Mouse (Mus musculus) limb, embryonic 10.5 days (tissue): ENCODE measurements around the gene Ccne1. TPM values are rescaled to one million over a fixed set of nuclear protein-coding genes. Genes with fewer than 3 reads are reported as not detected.

Experiments used
- DNase-seq: peaks from one replicate; pipeline ENCODE4 v3.0.0-alpha.2; 2017; ENCODE audit warnings: low spot score
- H3K27ac ChIP-seq: fragments of 300-500 bp; sonication (generic); 2 replicates; pipeline ENCODE4 v1.5.1; 2016; ENCODE audit warnings: mild to moderate bottlenecking
- H3K27me3 ChIP-seq: fragments of 300-500 bp; sonication (generic); 2 replicates; pipeline ENCODE4 v1.6.1; 2016; ENCODE audit warnings: low read depth, mild to moderate bottlenecking; ENCODE audit not compliant: poor library complexity, severe bottlenecking
- H3K36me3 ChIP-seq: fragments of 300-500 bp; sonication (generic); 2 replicates; pipeline ENCODE4 v1.6.1; 2016; ENCODE audit warnings: mild to moderate bottlenecking, moderate library complexity
- H3K4me1 ChIP-seq: fragments of 300-500 bp; sonication (generic); 2 replicates; pipeline ENCODE4 v1.6.1; 2016
- H3K4me3 ChIP-seq: fragments of 300-500 bp; sonication (generic); 2 replicates; pipeline ENCODE4 v1.5.1; 2016; ENCODE audit warnings: mild to moderate bottlenecking, moderate library complexity
- H3K9me3 ChIP-seq: fragments of 300-500 bp; sonication (generic); replicated peaks from 2 replicates; pipeline ENCODE4 v1.6.1; 2016; ENCODE audit warnings: mild to moderate bottlenecking
- WGBS: fragments of 180-500 bp; shearing (Covaris S2); methylation state at CpG from one replicate; pipeline ENCODE4 v1.1.7; 2016; 5-methylcytosine and 5-hydroxymethylcytosine counted together
- polyA plus RNA-seq: library from polyadenylated mRNA; unstranded; fragments of >200 nt; fragmentation: Nextera tagmentation; extraction: Ambion mirVana; gene quantifications from 2 replicates; pipeline ENCODE4 v1.2.1, GENCODE M21; 2016

Gene Ccne1
- polyA plus RNA-seq, 1 experiment from 2014 or later = 158 TPM

DNA sequence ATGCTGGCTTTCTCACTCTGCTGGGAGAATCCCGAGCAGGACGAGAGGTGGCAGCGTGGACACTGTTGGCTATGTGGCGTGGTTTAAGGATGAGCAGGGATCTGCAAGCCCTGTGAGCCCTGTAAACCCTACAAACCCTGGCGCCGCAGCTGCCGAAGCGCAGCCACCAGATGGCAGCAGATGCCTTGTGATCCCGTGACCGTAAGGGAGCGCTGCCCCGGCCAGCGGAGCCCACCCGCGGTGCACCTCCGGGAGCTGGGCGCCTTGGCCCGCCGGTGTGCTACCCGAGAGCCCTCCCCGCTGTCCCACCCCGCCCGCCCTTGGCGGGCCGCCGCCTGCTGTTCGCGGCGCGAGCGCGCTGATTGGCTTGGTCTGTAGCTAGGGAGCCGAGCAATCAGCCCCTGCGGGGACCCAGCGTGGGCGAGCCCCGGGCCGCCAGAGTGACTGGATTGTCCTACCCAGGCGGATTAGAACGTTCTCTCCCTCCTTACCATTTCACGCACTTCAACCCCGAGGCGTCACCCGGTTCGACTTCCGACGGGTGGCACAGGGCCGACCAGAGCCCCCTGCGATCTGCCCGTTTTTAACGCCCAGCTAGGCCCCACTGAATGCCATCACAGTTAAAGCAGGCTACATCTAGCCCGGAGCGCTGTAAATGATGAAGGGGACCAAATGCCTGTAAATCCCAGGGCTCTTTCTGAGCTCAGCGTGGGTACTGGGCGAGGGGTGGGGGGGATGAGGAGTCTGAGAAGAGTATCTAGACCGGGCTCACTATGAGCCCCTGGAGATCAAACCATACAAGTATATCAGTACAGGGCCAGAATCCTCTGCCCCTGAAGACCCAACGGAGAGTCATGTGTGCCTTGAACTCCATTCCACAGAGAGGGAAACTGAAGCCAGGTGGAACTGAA, 46.0 kb downstream of the Ccne1 start:
- H3K36me3 ChIP-seq = no peaks in the 10 kb centered on the region
- no peaks in the 10 kb centered on the region for H3K27me3 ChIP-seq
- 1% methylated on average over 57 of the region's 57 CpGs for WGBS
- peaks cover 14% of the 10 kb centered on the region for H3K4me1 ChIP-seq
- H3K9me3 ChIP-seq = no peaks in the 10 kb centered on the region
- peak overlapping the region; percentile 73 for H3K4me3 ChIP-seq
- DNase-seq = peak; percentile 95
- H3K27ac ChIP-seq = peak overlapping the region; percentile 91

DNA sequence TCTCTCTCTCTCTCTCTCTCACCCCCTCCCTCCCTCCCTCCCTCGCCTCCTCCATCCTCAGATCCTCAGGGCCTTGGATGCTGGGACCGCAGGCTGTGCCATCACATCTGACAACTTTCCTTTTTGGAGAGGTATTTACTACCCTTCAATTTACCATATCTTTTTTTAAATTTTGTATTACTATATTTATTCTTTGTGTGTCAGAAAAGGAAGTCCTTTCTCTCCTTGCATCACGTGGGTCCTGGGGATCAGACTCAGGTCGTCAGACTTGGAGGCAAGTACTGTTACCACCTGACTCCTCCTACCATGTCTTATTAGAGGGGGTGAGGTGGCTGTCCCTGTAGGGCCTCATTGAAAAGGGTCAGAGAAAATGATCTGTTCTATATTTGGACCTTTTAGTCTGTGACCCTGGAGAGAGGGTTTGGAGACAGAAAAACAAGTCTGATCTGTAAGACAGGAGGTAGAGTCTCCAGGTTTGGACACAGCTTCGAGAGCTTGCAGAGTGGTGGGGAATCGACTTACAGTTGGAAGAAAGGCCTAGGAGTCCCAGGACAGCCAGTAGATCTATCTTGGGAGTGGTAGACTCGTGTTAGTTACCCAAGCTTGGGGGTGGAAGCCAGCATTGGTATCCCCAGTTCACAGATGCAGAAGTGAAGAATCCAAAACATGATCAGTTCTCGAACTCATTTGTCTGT, 47.6 kb downstream of the Ccne1 start:
- H3K4me3 ChIP-seq = no peak overlapping the region
- 77% methylated on average over 8 of the region's 8 CpGs for WGBS
- H3K27ac ChIP-seq = no peak overlapping the region
- H3K36me3 ChIP-seq = no peaks in the 10 kb centered on the region
- no peak for DNase-seq
- H3K4me1 ChIP-seq = peaks cover 14% of the 10 kb centered on the region
- no peaks in the 10 kb centered on the region for H3K9me3 ChIP-seq
- no peaks in the 10 kb centered on the region for H3K27me3 ChIP-seq

DNA sequence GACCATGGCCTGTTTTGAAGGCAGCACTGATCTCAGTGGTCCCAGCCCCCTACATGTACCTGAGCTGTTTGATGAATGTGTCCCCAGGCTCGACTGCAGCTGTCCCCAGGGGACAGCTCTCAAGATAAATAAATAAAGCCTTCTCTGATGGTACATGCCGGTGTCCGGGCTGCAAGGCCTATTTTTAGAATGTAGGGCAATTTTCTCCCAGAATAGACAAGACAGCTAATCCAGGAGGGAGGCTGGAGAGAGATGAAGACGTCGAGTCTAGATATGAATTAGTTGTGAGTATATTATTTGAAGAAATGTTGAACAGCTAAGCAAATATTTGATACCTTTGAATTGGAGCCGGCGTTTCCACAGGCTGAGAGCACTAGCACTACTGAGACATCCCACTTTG, 48.2 kb downstream of the Ccne1 start:
- H3K27ac ChIP-seq = no peak overlapping the region
- H3K27me3 ChIP-seq = no peaks in the 10 kb centered on the region
- H3K4me1 ChIP-seq = peaks cover 14% of the 10 kb centered on the region
- no peak overlapping the region for H3K4me3 ChIP-seq
- 69% methylated on average over 7 of the region's 7 CpGs for WGBS
- no peaks in the 10 kb centered on the region for H3K36me3 ChIP-seq
- no peaks in the 10 kb centered on the region for H3K9me3 ChIP-seq
- DNase-seq = no peak

DNA sequence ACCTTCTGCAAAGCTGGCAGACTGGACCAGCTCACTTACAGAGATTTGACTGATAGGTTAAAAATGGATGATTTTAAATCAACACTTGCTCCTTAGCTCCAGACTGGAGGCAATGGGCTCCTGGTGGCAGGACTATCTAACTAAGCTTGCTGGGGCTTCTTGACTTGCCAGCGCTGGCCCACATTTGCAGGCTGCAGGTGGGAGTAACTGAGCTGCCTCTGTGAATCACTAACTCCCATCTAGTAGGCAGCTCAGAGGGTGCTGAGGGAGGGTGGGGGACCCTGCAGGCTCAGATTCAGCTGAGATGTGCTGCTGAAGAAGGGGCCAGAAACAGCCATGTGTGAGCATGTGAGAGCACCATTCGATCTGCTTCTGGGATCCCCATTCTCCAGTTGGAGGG, 51.3 kb downstream of the Ccne1 start:
- whole genome bisulfite sequencing = 85% methylated on average over 2 of the region's 2 CpGs
- Histone ChIP-seq H3K36me3 (no peaks in the 10 kb centered on the region), H3K27me3 (no peaks in the 10 kb centered on the region), H3K4me1 (peaks cover 3% of the 10 kb centered on the region; the same call in 1 of the 2 replicates), H3K9me3 (no peaks in the 10 kb centered on the region), H3K27ac (no peak overlapping the region), H3K4me3 (no peak overlapping the region)
- DNase-seq = no peak

DNA sequence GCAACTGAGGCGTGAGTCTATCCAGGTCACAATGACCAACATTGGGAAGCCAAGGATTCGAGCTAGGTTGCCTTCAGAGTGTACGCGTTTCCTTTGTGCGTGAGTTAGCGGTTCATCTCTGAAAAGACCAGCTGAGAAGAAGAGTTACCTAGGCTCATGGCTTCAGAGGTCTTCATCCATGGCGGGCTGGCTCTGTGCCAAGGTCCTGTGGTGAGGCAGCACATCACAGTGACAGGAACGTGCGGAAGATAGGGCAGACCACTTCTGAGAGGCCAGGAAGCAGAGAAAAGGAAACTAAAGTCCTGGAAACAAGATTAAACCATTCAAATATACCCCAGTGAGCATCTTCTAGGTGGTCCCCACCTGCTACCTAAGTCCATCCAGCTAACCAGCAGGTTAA, 53.1 kb downstream of the Ccne1 start:
- Histone ChIP-seq H3K9me3 (no peaks in the 10 kb centered on the region), H3K36me3 (no peaks in the 10 kb centered on the region), H3K4me1 (no peaks in the 10 kb centered on the region), H3K27me3 (no peaks in the 10 kb centered on the region), H3K4me3 (no peak overlapping the region), H3K27ac (no peak overlapping the region)
- 90% methylated on average over 9 of the region's 9 CpGs for WGBS
- no peak for DNase-seq

Other genes starting within 250 kb of the Ccne1 start
- 39.1 and 41.7 TPM in 2 replicates for gene Uri1, start 84.0 kb downstream of the Ccne1 start, polyA plus RNA-seq
- 12.2 and 14.5 TPM in 2 replicates for gene 1600014C10Rik, start 75.7 kb upstream of the Ccne1 start, polyA plus RNA-seq
- gene Plekhf1, start 120.5 kb upstream of the Ccne1 start, polyA plus RNA-seq = 2.9 and 4.3 TPM in 2 replicates
- gene Pop4, start 163.9 kb upstream of the Ccne1 start, polyA plus RNA-seq = 82.9 and 89.6 TPM in 2 replicates